Mouse (Mus musculus) forebrain, embryonic 13.5 days (tissue): ENCODE data around the gene Cmtm5. TPM values are rescaled to one million over a fixed set of nuclear protein-coding genes. Genes with fewer than 3 reads are reported as not detected.

ENCODE experiments used
- ATAC-seq: fragments of 200-750 bp; cut with Nextera tagmentation; 2 replicates; pipeline ENCODE4 v1.8.0; 2017
- H3K27ac ChIP-seq: fragments of 300-500 bp; sonication (generic); 2 replicates; pipeline ENCODE4 v1.5.1; 2015; ENCODE audit warnings: inconsistent platforms, mild to moderate bottlenecking, moderate library complexity
- H3K27me3 ChIP-seq: fragments of 300-500 bp; sonication (generic); 2 replicates; pipeline ENCODE4 v1.6.1; 2015; ENCODE audit warnings: mild to moderate bottlenecking, inconsistent platforms
- H3K36me3 ChIP-seq: fragments of 300-500 bp; sonication (generic); 2 replicates; pipeline ENCODE4 v1.6.1; 2015; ENCODE audit warnings: mild to moderate bottlenecking, inconsistent platforms; ENCODE audit not compliant: poor library complexity, severe bottlenecking
- H3K4me1 ChIP-seq: fragments of 300-500 bp; sonication (generic); 2 replicates; pipeline ENCODE4 v1.6.1; 2015; ENCODE audit warnings: inconsistent platforms
- H3K4me2 ChIP-seq: fragments of 300-500 bp; sonication (generic); 2 replicates; pipeline ENCODE4 v1.6.1; 2015; ENCODE audit warnings: inconsistent platforms, mild to moderate bottlenecking, moderate library complexity
- H3K4me3 ChIP-seq: fragments of 300-500 bp; sonication (generic); 2 replicates; pipeline ENCODE4 v1.5.1; 2015; ENCODE audit warnings: mild to moderate bottlenecking, inconsistent platforms
- H3K9ac ChIP-seq: fragments of 300-500 bp; sonication (generic); 2 replicates; pipeline ENCODE4 v1.6.1; 2015; ENCODE audit warnings: mild to moderate bottlenecking, inconsistent platforms
- H3K9me3 ChIP-seq: fragments of 300-500 bp; sonication (generic); replicated peaks from 2 replicates; pipeline ENCODE4 v1.6.1; 2016; ENCODE audit warnings: inconsistent platforms
- WGBS: fragments of 180-500 bp; shearing (Covaris S2); methylation state at CpG from one replicate; pipeline ENCODE4 v1.1.7; 2015; 5-methylcytosine and 5-hydroxymethylcytosine counted together
- polyA plus RNA-seq: library from polyadenylated mRNA; unstranded; fragments of >200 nt; fragmentation: Nextera tagmentation; extraction: Ambion mirVana; gene quantifications from 2 replicates; pipeline ENCODE4 v1.2.1, GENCODE M21; 2015

The Cmtm5 gene
- polyA plus RNA-seq, 1 experiment from 2014 or later, result 0.85 TPM

GRCm38 (mm10) chr14:54920076-54920685 is 15.9 kb upstream of the Cmtm5 start:
- no peak overlapping the region for H3K4me2 ChIP-seq
- H3K27me3 ChIP-seq, result no peaks in the 10 kb centered on the region
- no peak overlapping the region for H3K27ac ChIP-seq
- peaks cover 70% of the 10 kb centered on the region for H3K36me3 ChIP-seq
- peaks cover 17% of the 10 kb centered on the region for H3K9me3 ChIP-seq
- ATAC-seq, result no peak
- 95% methylated on average over 16 of the region's 16 CpGs for WGBS
- H3K9ac ChIP-seq, result no peak overlapping the region
- H3K4me1 ChIP-seq, result peaks cover 17% of the 10 kb centered on the region
- H3K4me3 ChIP-seq, result no peak overlapping the region

DNA sequence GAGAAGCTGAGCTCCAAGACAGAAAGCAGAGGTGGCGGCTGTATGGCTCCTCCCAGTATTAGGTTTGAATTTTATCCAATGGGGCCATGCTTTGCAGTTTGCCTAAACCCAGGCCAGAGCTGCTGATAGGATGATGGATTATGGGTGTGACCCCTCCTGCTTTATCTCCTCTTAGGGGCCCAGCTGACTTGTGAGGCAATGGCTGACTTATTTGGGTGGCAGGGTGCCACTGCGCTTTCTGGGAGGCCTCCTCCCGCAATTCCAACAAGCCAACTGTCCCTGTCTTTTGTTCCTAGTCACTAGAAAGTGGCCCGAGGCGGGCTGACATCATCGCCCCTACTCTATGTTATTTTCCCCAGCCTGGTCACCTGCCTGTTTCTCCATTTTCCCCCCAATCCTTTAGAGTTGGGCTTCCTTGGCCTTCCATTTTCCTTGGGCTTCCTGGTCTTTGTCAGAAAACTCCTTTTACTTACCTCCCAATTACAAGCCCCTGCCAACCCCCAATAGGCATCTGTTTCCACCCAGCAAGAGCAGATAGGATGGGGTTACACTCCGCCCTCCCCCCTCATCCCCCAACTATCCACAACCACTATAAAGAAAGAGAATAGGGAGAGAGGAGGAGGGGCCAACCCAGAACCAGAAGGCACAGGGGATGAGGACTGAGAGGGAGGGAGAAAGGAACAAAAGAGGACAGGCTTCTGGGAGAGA is 11.3 kb upstream of the Cmtm5 start:
- WGBS, result 6% methylated on average over 7 of the region's 7 CpGs
- peaks cover 38% of the 10 kb centered on the region for H3K4me1 ChIP-seq
- H3K4me2 ChIP-seq, result peak overlapping the region; percentile 93
- H3K4me3 ChIP-seq, result peak overlapping the region; percentile 58
- H3K27me3 ChIP-seq, result no peaks in the 10 kb centered on the region
- ATAC-seq, result peak; percentile 77
- H3K27ac ChIP-seq, result peak overlapping the region; percentile 98
- peaks cover 17% of the 10 kb centered on the region for H3K9me3 ChIP-seq
- H3K36me3 ChIP-seq, result peaks cover 30% of the 10 kb centered on the region
- H3K9ac ChIP-seq, result peak overlapping the region; percentile 86

- H3K4me1 ChIP-seq, result peaks cover 45% of the 10 kb centered on the region
- H3K4me2 ChIP-seq, result peak within 1 kb of the TSS; percentile 93
- peaks cover 16% of the 10 kb centered on the region for H3K9me3 ChIP-seq
- peak; percentile 48 for ATAC-seq
- H3K9ac ChIP-seq, result peak within 1 kb of the TSS; percentile 86
- 3% methylated on average over 57 of the region's 57 CpGs for WGBS
- peak within 1 kb of the TSS; percentile 98 for H3K27ac ChIP-seq
- peak within 1 kb of the TSS; percentile 58 for H3K4me3 ChIP-seq
- H3K36me3 ChIP-seq, result peaks cover 21% of the 10 kb centered on the region
- no peaks in the 10 kb centered on the region for H3K27me3 ChIP-seq
Observed at GRCm38 (mm10) chr14:54925349-54926342, 10.4 kb upstream of the Cmtm5 start, which contains the start of gene Efs. TSS of gene Efs (minus strand) at chr14:54926126.

DNA sequence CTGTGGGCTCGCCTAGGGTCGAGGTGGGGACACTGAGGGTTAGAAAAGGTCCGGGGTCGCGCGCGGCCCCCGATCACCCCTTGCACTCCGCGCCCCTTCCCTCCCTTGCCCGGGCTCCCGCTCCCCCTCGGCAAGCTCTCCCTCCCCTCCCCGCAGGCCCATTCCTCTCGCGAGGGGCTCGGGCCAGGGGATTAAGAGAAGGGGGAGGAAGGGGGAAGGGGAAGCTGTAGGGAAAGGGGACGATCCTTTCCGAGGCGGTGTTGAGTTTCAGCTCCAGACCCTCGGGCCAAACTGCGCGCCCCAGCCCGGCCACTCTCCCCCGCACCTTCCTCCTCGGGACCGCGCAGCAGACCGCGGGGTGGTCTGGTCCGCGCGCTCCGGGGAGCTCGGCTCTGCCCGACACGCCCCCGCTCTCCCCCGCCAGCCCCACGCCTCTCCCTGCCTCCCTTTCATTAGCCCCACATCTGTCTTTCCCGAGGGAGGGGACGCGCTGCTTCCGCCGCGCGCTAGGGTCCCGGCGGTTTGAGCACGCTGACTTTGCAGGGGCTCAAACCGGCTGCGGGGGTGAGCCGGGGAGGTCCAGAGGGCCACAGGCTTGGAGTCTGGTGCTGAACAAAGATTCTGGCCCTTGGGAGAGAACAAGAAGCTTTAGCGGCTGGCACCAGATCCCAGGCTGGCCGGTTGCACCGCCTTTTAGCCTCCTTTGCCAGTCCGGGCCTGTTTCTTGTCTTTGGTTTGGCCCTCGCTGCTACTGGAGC is 9.5 kb upstream of the Cmtm5 start:
- peak; percentile 68 for ATAC-seq
- WGBS, result under 1% methylated on average over 45 of the region's 58 CpGs
- H3K9me3 ChIP-seq, result peaks cover 6% of the 10 kb centered on the region

DNA sequence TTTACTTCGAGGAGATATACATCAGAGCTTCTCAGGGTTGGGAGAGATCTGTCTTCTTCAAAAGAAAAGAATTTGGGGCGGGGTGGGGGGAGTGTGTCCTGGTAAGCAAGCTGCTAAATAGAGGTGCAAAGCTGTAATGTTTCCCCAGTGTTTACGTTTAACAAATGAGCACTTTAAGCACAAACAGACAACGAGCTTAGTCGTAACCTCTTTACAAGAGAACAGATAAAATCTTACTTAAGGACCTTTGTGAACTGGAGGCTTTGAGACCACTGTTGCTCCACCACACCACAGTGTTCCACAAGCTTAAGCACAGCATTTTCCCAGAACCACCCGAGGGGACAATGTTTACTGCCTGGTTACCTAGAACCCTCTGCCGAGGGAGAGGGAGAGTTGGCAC is 8.8 kb upstream of the Cmtm5 start:
- no peak for ATAC-seq
- peak overlapping the region; percentile 86 for H3K9ac ChIP-seq
- H3K4me1 ChIP-seq, result peaks cover 45% of the 10 kb centered on the region
- peaks cover 5% of the 10 kb centered on the region; the same call in 1 of the 2 replicates for H3K36me3 ChIP-seq
- H3K27me3 ChIP-seq, result no peaks in the 10 kb centered on the region
- H3K4me3 ChIP-seq, result peak overlapping the region; percentile 58
- H3K9me3 ChIP-seq, result no peaks in the 10 kb centered on the region
- 11% methylated on average over 7 of the region's 7 CpGs for WGBS
- H3K27ac ChIP-seq, result peak overlapping the region; percentile 98
- peak overlapping the region; percentile 93 for H3K4me2 ChIP-seq

More for the DNA sequence above, 9.5 kb upstream of the Cmtm5 start:
- Histone ChIP-seq H3K27me3 (no peaks in the 10 kb centered on the region), H3K4me2 (peak overlapping the region; percentile 93), H3K27ac (peak overlapping the region; percentile 98), H3K36me3 (peaks cover 12% of the 10 kb centered on the region), H3K4me1 (peaks cover 45% of the 10 kb centered on the region), H3K9ac (peak overlapping the region; percentile 86), H3K4me3 (peak overlapping the region; percentile 58)

DNA sequence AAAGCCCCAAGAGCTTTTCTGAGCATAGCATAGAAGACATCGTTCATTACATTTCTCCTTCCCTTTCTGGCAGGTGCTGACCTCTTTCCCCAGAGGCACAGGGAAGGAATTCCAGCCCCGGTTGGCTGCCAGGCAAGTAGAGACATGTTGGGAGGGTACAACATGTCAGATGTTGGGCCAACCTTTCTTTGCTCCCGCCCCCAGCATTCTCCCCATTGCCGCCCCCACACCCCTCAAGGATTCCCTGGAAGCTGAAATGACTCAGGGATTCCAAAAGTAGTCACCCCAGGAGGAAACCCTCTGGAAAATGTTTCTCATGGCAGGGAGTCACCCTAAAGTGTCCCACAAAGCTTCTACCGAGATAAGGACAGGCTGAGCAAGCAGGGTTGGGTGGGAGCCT is 6.3 kb upstream of the Cmtm5 start:
- no peaks in the 10 kb centered on the region for H3K36me3 ChIP-seq
- ATAC-seq, result no peak
- no peaks in the 10 kb centered on the region for H3K9me3 ChIP-seq
- no peak overlapping the region for H3K9ac ChIP-seq
- no peak overlapping the region for H3K4me3 ChIP-seq
- H3K4me1 ChIP-seq, result peaks cover 35% of the 10 kb centered on the region
- 86% methylated on average over 5 of the region's 5 CpGs for WGBS
- H3K4me2 ChIP-seq, result no peak overlapping the region
- no peaks in the 10 kb centered on the region for H3K27me3 ChIP-seq
- H3K27ac ChIP-seq, result no peak overlapping the region

DNA sequence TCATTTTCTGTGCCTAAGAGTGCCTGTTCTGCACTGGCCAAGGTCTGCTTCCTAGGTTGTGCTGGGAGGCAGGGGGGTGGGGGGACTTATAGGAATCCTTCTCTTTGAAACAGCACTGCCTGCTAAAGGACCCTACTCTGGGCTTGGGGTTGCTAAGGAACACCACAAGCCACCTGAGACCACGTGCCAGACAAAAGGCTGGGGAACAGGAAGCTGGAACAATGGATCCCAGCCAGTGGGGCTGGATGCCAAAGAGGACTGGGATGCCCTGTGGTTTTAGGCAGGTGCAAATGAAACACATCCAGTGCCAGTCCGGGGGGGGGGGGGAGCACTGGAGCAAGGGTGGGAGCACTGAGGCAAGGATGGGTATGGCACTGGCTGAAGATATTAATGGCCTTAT is 5.6 kb upstream of the Cmtm5 start:
- Histone ChIP-seq H3K36me3 (no peaks in the 10 kb centered on the region), H3K9me3 (no peaks in the 10 kb centered on the region), H3K27me3 (no peaks in the 10 kb centered on the region), H3K27ac (no peak overlapping the region), H3K4me2 (no peak overlapping the region), H3K9ac (no peak overlapping the region), H3K4me1 (peaks cover 30% of the 10 kb centered on the region), H3K4me3 (no peak overlapping the region)
- WGBS, result 25% methylated on average over 2 of the region's 2 CpGs
- no peak for ATAC-seq

DNA sequence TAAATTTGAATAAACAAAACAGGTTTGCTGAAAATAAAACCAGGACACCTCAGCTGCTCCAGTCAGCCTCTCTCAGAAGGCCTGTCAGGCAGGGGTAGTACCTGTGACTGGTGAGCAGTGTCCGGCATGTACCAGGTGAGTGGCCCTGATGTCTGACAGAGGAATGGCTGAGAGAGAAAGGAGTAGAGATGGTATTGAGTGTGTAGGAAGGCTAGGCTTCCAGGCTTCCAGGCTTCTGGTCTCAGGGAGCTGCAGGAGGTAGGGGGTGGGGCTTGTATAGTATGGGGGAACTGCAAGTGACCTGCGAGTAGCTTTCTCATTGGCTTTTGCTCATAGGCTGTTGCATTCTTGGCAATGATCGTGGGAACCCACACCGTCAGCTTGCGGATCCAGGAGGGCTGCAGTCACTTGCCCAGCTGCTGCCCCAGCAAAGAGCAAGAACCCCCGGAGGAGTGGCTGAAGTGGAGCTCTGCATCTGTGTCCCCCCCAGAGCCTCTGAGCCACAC is 3.4 kb upstream of the Cmtm5 start, which contains the start of gene Il25:
Il25 (plus strand) TSS at position 51 of the 506 bp plus-strand sequence.
- no peak within 1 kb of the TSS for H3K4me3 ChIP-seq
- ATAC-seq, result no peak
- H3K9ac ChIP-seq, result no peak within 1 kb of the TSS
- H3K4me2 ChIP-seq, result no peak within 1 kb of the TSS
- no peaks in the 10 kb centered on the region for H3K9me3 ChIP-seq
- peaks cover 24% of the 10 kb centered on the region for H3K4me1 ChIP-seq
- WGBS, result 37% methylated on average over 6 of the region's 6 CpGs
- H3K27ac ChIP-seq, result no peak within 1 kb of the TSS; the same call in 1 of the 2 replicates
- H3K27me3 ChIP-seq, result no peaks in the 10 kb centered on the region
- H3K36me3 ChIP-seq, result no peaks in the 10 kb centered on the region

GRCm38 (mm10) chr14:54936831-54937160 is 735 bp downstream of the Cmtm5 start:
- H3K36me3 ChIP-seq, result no peaks in the 10 kb centered on the region
- WGBS, result 75% methylated on average over 6 of the region's 6 CpGs
- H3K27ac ChIP-seq, result no peak overlapping the region

GRCm38 (mm10) chr14:54937361-54938182 is 1.5 kb downstream of the Cmtm5 start:
- no peaks in the 10 kb centered on the region for H3K27me3 ChIP-seq
- no peak overlapping the region for H3K4me3 ChIP-seq
- no peaks in the 10 kb centered on the region for H3K36me3 ChIP-seq
- ATAC-seq, result no peak
- no peak overlapping the region for H3K4me2 ChIP-seq
- no peak overlapping the region for H3K27ac ChIP-seq
- 93% methylated on average over 16 of the region's 16 CpGs for whole genome bisulfite sequencing
- no peaks in the 10 kb centered on the region for H3K9me3 ChIP-seq
- no peak overlapping the region for H3K9ac ChIP-seq
- peaks cover 16% of the 10 kb centered on the region for H3K4me1 ChIP-seq

More at GRCm38 (mm10) chr14:54936831-54937160, 735 bp downstream of the Cmtm5 start:
- Histone ChIP-seq H3K4me1 (peaks cover 16% of the 10 kb centered on the region), H3K4me3 (no peak overlapping the region), H3K9ac (peak overlapping the region; percentile 21; the same call in 1 of the 2 replicates), H3K27me3 (no peaks in the 10 kb centered on the region), H3K9me3 (no peaks in the 10 kb centered on the region), H3K4me2 (no peak overlapping the region)
- no peak for ATAC-seq
